Mouse (Mus musculus): ENCODE measurements at regions not wholly inside any gene's neighbourhood (a gene's known extent, or its start where the extent isn't known, plus 50 kb on each side); places are given as distances from the start of the nearest gene placed in this dataset.

DNA sequence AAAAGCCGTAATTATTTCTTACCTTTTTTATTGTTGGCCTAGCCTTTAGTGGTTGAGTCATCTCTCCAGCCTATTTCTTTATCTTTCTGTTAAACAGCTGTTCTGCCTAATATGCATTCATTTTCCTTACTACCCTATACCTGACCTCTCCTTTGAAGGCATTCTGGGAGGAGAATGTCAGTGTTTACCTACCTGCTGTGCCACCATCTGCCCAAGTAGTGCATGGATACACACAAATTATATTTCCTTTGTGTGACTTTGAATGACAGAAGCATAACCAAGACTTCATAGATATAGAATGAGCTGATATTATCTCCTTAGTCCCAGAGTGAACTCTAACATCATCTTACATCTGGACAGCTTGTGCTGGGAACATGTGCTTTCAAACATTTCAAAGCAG, 293.5 kb upstream of the Tom1l1 start:
- no peak overlapping the region for H3K4me2 ChIP-seq
- H3K9me3 ChIP-seq, result no peaks in the 10 kb centered on the region
- no peaks in the 10 kb centered on the region for H3K36me3 ChIP-seq
- no peak overlapping the region for H3K4me3 ChIP-seq (replicated peaks)
- 82% methylated on average over 1 of the region's 1 CpGs for WGBS
- no peaks in the 10 kb centered on the region for H3K27me3 ChIP-seq
- no peak for ATAC-seq (ENCODE audit: insufficient number of reproducible peaks, insufficient read depth, low FRiP score, low TSS enrichment, low read depth)
- H3K9ac ChIP-seq (replicated peaks), result no peak overlapping the region
- H3K27ac ChIP-seq, result no peak overlapping the region
- no peaks in the 10 kb centered on the region for H3K4me1 ChIP-seq (replicated peaks)

DNA sequence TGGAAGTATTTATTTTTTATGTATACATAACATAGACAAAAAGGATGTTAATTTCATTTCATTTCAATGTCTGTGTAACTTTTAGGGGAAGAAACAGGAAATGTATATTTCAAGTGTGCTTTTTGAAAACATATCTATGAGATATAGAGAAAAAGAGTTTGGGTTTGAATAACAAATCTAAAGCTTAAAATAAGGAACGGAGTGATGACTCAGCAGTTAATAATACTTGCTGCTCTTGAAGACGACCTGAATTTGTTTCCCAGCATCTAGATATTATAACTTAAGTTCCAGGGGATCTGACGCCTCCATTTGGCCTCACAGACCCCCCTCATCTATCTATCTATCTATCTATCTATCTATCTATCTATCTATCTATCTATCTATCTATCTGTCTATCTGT, 290.1 kb upstream of the Tom1l1 start:
- Histone ChIP-seq H3K4me3 (replicated peaks) (no peak overlapping the region), H3K27ac (no peak overlapping the region), H3K4me2 (no peak overlapping the region), H3K4me1 (replicated peaks) (no peaks in the 10 kb centered on the region), H3K36me3 (no peaks in the 10 kb centered on the region), H3K27me3 (no peaks in the 10 kb centered on the region), H3K9ac (replicated peaks) (no peak overlapping the region), H3K9me3 (no peaks in the 10 kb centered on the region)
- ATAC-seq (ENCODE audit: insufficient number of reproducible peaks, insufficient read depth, low FRiP score, low TSS enrichment, low read depth), result no peak
- 83% methylated on average over 3 of the region's 3 CpGs for WGBS

DNA sequence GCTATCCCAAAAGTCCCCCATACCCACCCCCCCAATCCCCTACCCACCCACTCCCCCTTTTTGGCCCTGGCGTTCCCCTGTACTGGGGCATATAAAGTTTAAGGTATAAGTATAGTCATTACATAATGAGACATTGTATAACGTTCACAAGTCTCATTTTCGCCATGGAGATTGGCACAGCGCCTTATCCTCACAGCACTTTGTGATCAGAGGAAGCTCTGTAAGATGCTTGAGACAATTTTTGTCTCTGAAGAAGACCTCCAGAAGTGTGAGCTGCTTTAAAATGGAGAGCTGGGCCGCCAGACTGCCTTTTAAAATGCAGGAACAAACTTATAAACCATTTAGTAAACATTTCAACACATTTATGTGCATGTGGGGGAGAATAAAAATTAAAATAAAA, 252.9 kb upstream of the Tom1l1 start:
- WGBS, result 81% methylated on average over 5 of the region's 5 CpGs
- Histone ChIP-seq H3K27ac (no peak overlapping the region), H3K4me1 (replicated peaks) (no peaks in the 10 kb centered on the region), H3K4me2 (no peak overlapping the region), H3K9me3 (no peaks in the 10 kb centered on the region), H3K4me3 (replicated peaks) (no peak overlapping the region), H3K36me3 (no peaks in the 10 kb centered on the region), H3K27me3 (no peaks in the 10 kb centered on the region), H3K9ac (replicated peaks) (no peak overlapping the region)
- ATAC-seq (ENCODE audit: insufficient number of reproducible peaks, insufficient read depth, low FRiP score, low TSS enrichment, low read depth), result no peak

DNA sequence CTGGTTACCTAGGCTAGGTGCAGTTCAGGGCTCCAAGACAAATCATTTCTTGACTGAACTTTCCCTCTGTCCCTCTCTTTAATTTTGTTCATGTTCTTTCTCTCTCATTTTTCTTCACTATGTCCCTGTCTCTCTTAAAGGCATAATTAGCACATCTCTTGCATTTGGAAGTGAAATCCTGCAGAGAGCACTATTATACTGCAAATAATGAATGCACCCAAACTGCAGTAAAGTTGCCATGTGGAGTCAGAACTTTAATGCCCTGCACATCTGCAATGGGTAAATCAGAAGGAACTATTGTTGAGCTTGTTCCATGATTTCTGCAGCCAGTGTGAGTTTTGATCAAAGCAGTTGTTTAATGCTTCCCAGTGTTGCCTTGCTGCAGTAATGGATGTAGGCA, 237.6 kb upstream of the Tom1l1 start:
- ATAC-seq (ENCODE audit: insufficient number of reproducible peaks, insufficient read depth, low FRiP score, low TSS enrichment, low read depth), result no peak
- H3K36me3 ChIP-seq, result no peaks in the 10 kb centered on the region
- no peak overlapping the region for H3K4me3 ChIP-seq (replicated peaks)
- no peak overlapping the region for H3K9ac ChIP-seq (replicated peaks)
- no peak overlapping the region for H3K27ac ChIP-seq
- no peaks in the 10 kb centered on the region for H3K9me3 ChIP-seq
- no peaks in the 10 kb centered on the region for H3K4me1 ChIP-seq (replicated peaks)
- no peak overlapping the region for H3K4me2 ChIP-seq
- H3K27me3 ChIP-seq, result no peaks in the 10 kb centered on the region

DNA sequence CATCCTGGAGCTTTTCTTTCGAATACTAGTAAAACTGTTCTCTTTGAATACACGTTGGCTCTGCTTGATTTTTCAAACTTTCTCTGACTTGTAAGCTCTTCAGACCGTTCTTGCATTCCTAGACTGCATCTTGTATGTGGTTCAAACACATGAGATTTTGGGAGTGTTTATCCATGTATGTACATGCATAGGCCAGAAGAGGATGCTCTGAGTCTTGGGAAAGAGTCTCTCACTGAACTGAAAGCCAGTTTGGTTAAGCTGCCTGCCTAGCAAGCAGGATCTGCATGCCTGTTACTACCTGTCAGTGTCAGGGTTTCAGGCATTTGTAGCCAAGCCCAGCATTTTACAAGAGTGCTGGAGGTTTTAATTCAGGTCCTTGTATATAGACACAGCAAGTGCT, 229.6 kb upstream of the Tom1l1 start:
- no peak overlapping the region for H3K9ac ChIP-seq (replicated peaks)
- 72% methylated on average over 3 of the region's 3 CpGs for WGBS
- no peak for ATAC-seq (ENCODE audit: insufficient number of reproducible peaks, insufficient read depth, low FRiP score, low TSS enrichment, low read depth)
- no peak overlapping the region for H3K4me2 ChIP-seq
- H3K4me1 ChIP-seq (replicated peaks), result no peaks in the 10 kb centered on the region
- H3K36me3 ChIP-seq, result no peaks in the 10 kb centered on the region
- H3K9me3 ChIP-seq, result no peaks in the 10 kb centered on the region
- H3K27ac ChIP-seq, result no peak overlapping the region
- no peaks in the 10 kb centered on the region for H3K27me3 ChIP-seq
- H3K4me3 ChIP-seq (replicated peaks), result no peak overlapping the region

GRCm38 (mm10) chr11:90894236-90894635, 206.1 kb upstream of the Tom1l1 start:
- Histone ChIP-seq H3K36me3 (no peaks in the 10 kb centered on the region), H3K9ac (replicated peaks) (no peak overlapping the region), H3K27ac (no peak overlapping the region), H3K27me3 (no peaks in the 10 kb centered on the region), H3K9me3 (no peaks in the 10 kb centered on the region), H3K4me2 (no peak overlapping the region), H3K4me1 (replicated peaks) (no peaks in the 10 kb centered on the region), H3K4me3 (replicated peaks) (no peak overlapping the region)
- 67% methylated on average over 3 of the region's 3 CpGs for WGBS
- ATAC-seq (ENCODE audit: insufficient number of reproducible peaks, insufficient read depth, low FRiP score, low TSS enrichment, low read depth), result no peak

GRCm38 (mm10) chr11:90873122-90873521, 185.0 kb upstream of the Tom1l1 start:
- no peak for ATAC-seq (ENCODE audit: insufficient number of reproducible peaks, insufficient read depth, low FRiP score, low TSS enrichment, low read depth)
- H3K4me2 ChIP-seq, result no peak overlapping the region
- H3K36me3 ChIP-seq, result no peaks in the 10 kb centered on the region
- H3K27me3 ChIP-seq, result no peaks in the 10 kb centered on the region
- no peak overlapping the region for H3K4me3 ChIP-seq (replicated peaks)
- H3K27ac ChIP-seq, result no peak overlapping the region
- H3K9ac ChIP-seq (replicated peaks), result no peak overlapping the region
- no peaks in the 10 kb centered on the region for H3K4me1 ChIP-seq (replicated peaks)
- H3K9me3 ChIP-seq, result no peaks in the 10 kb centered on the region

- Histone ChIP-seq H3K4me1 (replicated peaks) (no peaks in the 10 kb centered on the region), H3K27ac (no peak overlapping the region), H3K36me3 (no peaks in the 10 kb centered on the region), H3K9ac (replicated peaks) (no peak overlapping the region), H3K4me3 (replicated peaks) (no peak overlapping the region), H3K27me3 (no peaks in the 10 kb centered on the region), H3K4me2 (no peak overlapping the region), H3K9me3 (no peaks in the 10 kb centered on the region)
- WGBS, result 96% methylated on average over 2 of the region's 2 CpGs
- ATAC-seq (ENCODE audit: insufficient number of reproducible peaks, insufficient read depth, low FRiP score, low TSS enrichment, low read depth), result no peak
Observed at GRCm38 (mm10) chr11:90871686-90872085, 183.5 kb upstream of the Tom1l1 start.

DNA sequence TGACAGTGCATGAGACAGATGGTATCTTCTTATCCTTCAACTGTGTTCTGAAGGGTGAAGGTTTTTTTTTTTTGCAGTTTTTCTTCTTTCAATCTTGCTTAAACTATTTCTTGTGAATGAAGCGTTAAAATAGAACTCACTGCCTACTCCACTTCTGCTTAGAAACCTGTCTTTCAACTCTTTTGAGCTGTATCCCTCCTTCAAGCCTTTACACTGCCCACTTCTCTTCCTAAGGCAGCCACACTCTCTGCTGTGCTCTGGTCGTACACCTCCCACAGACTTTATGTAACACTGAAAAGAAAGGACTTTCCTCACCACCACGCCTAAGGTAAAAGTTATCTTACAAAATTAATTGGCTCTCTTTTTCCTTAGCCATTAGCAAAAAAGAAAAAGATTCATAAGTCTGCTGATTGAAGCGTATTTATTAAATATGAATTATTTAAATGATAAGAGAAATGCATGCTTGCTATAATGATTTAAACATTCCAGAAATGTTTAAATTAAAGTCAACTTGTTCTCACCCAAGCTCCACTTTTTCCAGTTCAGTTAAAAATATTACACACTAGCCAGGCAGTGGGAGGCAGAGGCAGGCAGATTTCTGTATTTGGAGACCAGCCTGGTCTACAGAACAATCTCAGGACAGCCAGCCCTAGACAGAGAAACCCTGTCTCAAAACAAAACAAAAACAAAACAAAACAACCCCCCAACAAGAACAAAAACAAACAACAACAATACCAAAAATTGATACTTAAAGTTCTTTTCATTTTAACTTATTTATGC, 176.0 kb upstream of the Tom1l1 start:
- Histone ChIP-seq H3K4me3 (replicated peaks) (no peak overlapping the region), H3K27me3 (no peaks in the 10 kb centered on the region), H3K4me2 (no peak overlapping the region), H3K27ac (no peak overlapping the region), H3K9ac (replicated peaks) (no peak overlapping the region), H3K4me1 (replicated peaks) (no peaks in the 10 kb centered on the region), H3K36me3 (no peaks in the 10 kb centered on the region), H3K9me3 (no peaks in the 10 kb centered on the region)
- WGBS, result 83% methylated on average over 4 of the region's 4 CpGs
- no peak for ATAC-seq (ENCODE audit: insufficient number of reproducible peaks, insufficient read depth, low FRiP score, low TSS enrichment, low read depth)

- Histone ChIP-seq H3K4me2 (no peak overlapping the region), H3K4me3 (replicated peaks) (no peak overlapping the region), H3K9me3 (no peaks in the 10 kb centered on the region), H3K27ac (no peak overlapping the region), H3K27me3 (no peaks in the 10 kb centered on the region), H3K36me3 (no peaks in the 10 kb centered on the region), H3K4me1 (replicated peaks) (no peaks in the 10 kb centered on the region), H3K9ac (replicated peaks) (no peak overlapping the region)
- WGBS, result 95% methylated on average over 1 of the region's 1 CpGs
- no peak for ATAC-seq (ENCODE audit: insufficient number of reproducible peaks, insufficient read depth, low FRiP score, low TSS enrichment, low read depth)
Observed at GRCm38 (mm10) chr11:90855731-90856130, 167.6 kb upstream of the Tom1l1 start.

DNA sequence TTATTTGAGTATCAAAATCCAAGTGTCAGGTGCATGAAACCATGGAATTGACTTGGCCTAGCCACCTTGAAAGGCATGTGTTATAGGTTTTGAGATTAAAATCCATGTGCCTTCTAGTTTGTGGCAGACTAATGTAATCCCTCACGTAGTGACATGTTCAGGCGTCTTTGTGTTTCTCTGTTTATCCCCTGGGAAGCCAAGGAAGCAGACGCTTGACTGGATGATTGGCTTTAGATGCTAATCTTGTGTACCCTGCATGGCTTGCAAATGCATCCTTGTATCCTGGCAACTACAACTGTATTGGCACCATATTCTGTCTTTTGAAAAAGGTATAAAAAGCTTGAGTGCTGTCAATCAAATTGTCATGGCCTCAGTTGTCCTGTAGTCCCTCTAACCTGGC, 167.2 kb upstream of the Tom1l1 start:
- H3K4me3 ChIP-seq (replicated peaks), result no peak overlapping the region

GRCm38 (mm10) chr11:90851221-90851620, 163.1 kb upstream of the Tom1l1 start:
- ATAC-seq (ENCODE audit: insufficient number of reproducible peaks, insufficient read depth, low FRiP score, low TSS enrichment, low read depth), result no peak
- Histone ChIP-seq H3K9me3 (no peaks in the 10 kb centered on the region), H3K4me2 (no peak overlapping the region), H3K4me1 (replicated peaks) (no peaks in the 10 kb centered on the region), H3K27me3 (no peaks in the 10 kb centered on the region), H3K27ac (no peak overlapping the region), H3K4me3 (replicated peaks) (no peak overlapping the region), H3K36me3 (no peaks in the 10 kb centered on the region), H3K9ac (replicated peaks) (no peak overlapping the region)

More for the DNA sequence above, 167.2 kb upstream of the Tom1l1 start:
- no peak for ATAC-seq (ENCODE audit: insufficient number of reproducible peaks, insufficient read depth, low FRiP score, low TSS enrichment, low read depth)
- Histone ChIP-seq H3K27ac (no peak overlapping the region), H3K4me1 (replicated peaks) (no peaks in the 10 kb centered on the region), H3K9me3 (no peaks in the 10 kb centered on the region), H3K36me3 (no peaks in the 10 kb centered on the region), H3K4me2 (no peak overlapping the region), H3K27me3 (no peaks in the 10 kb centered on the region), H3K9ac (replicated peaks) (no peak overlapping the region)
- WGBS, result 89% methylated on average over 3 of the region's 3 CpGs

Data from limb, embryonic 12.5 days (tissue).